8 mouse cellular contexts compared by ENCODE assay signal in genomic region chr19:6304787-6305516, GRCm38 (mm10). TPM values are rescaled to one million over a fixed set of nuclear protein-coding genes. Genes with fewer than 3 reads are reported as not detected.
A peak's percentile ranks its signal among the peaks of the same experiment; 100 is the strongest.
DNase-seq lines count a peak whose midpoint lies in the region; ATAC-seq and TF ChIP-seq lines count a peak whose summit lies in the region.

No protein-coding gene starts in this region.

- H3K9me3 ChIP-seq in E14TG2a.4 (ENCODE audit: low read length) = no peaks in the 10 kb centered on the region
- no peaks in the 10 kb centered on the region for H3K9me3 ChIP-seq in heart, embryonic 10.5 days
- no peaks in the 10 kb centered on the region for H3K9me3 ChIP-seq in liver, embryonic 13.5 days (replicated peaks)

- no peak overlapping the region; the same call in 1 of the 2 replicates for H3K4me3 ChIP-seq in E14TG2a.4 (replicated peaks; ENCODE audit: low read length)
- H3K4me3 ChIP-seq in bone marrow macrophage, adult 2 months (ENCODE audit: insufficient read depth, low read length) = no peak overlapping the region
- no peak overlapping the region for H3K4me3 ChIP-seq in embryonic fibroblast, embryonic 13.5 days (ENCODE audit: insufficient read depth, low read length)
- no peak overlapping the region for H3K4me3 ChIP-seq in heart, embryonic 10.5 days
- H3K4me3 ChIP-seq in liver, embryonic 13.5 days (replicated peaks) = no peak overlapping the region

- H3K27ac ChIP-seq in bone marrow macrophage, adult 2 months (ENCODE audit: insufficient read depth, low read depth, low read length) = no peak overlapping the region
- H3K27ac ChIP-seq in embryonic fibroblast, embryonic 13.5 days (ENCODE audit: insufficient read depth, low read length) = no peak overlapping the region
- H3K27ac ChIP-seq in heart, embryonic 10.5 days = peak overlapping the region; percentile 62
- H3K27ac ChIP-seq in liver, embryonic 13.5 days = peak overlapping the region; percentile 94

- peaks cover 89% of the 10 kb centered on the region for H3K4me1 ChIP-seq in E14TG2a.4 (replicated peaks; ENCODE audit: low read depth, low read length)
- H3K4me1 ChIP-seq in bone marrow macrophage, adult 2 months (ENCODE audit: control insufficient read depth, insufficient read depth, low read length) = peaks cover 43% of the 10 kb centered on the region
- H3K4me1 ChIP-seq in embryonic fibroblast, embryonic 13.5 days (ENCODE audit: control insufficient read depth, insufficient read depth, low read length) = peaks cover 7% of the 10 kb centered on the region; the same call in 1 of the 2 replicates
- peaks cover 61% of the 10 kb centered on the region for H3K4me1 ChIP-seq in heart, embryonic 10.5 days
- peaks cover 83% of the 10 kb centered on the region for H3K4me1 ChIP-seq in liver, embryonic 13.5 days (replicated peaks)

- TF ChIP-seq POLR2A in bone marrow macrophage, adult 2 months (IDR thresholded peaks at IDR 0.05; ENCODE audit: borderline replicate concordance, low read depth, low read length) = no peak
- TF ChIP-seq POLR2A in embryonic fibroblast, embryonic 13.5 days (IDR thresholded peaks at IDR 0.05; ENCODE audit: low read depth, low read length) = no peak

- peak; percentile 96 for DNase-seq in heart, embryonic 10.5 days (ENCODE audit: low spot score)
- DNase-seq in kidney, postnatal 25 days = peak; percentile 90 to 92
- peak; percentile 84 for DNase-seq in liver, embryonic 13.5 days
- DNase-seq in ovary, adult 18-20 months (ENCODE audit: low spot score) = peak; percentile 75
- DNase-seq in thymus, adult 18-20 months = peak; percentile 72 to 79

- H3K27me3 ChIP-seq in E14TG2a.4 (ENCODE audit: insufficient read depth, low read length) = no peaks in the 10 kb centered on the region
- H3K27me3 ChIP-seq in heart, embryonic 10.5 days (ENCODE audit: insufficient read depth, poor library complexity, severe bottlenecking) = peaks cover 9% of the 10 kb centered on the region; the same call in 1 of the 2 replicates
- no peaks in the 10 kb centered on the region for H3K27me3 ChIP-seq in liver, embryonic 13.5 days

- H3K36me3 ChIP-seq in E14TG2a.4 (ENCODE audit: insufficient read depth, low read length) = peaks cover 30% of the 10 kb centered on the region
- H3K36me3 ChIP-seq in heart, embryonic 10.5 days = peaks cover 16% of the 10 kb centered on the region
- peaks cover 5% of the 10 kb centered on the region; the same call in 1 of the 2 replicates for H3K36me3 ChIP-seq in liver, embryonic 13.5 days

- H3K9ac ChIP-seq in liver, embryonic 13.5 days = 0 out of 2 replicates have a peak overlapping the region, but pooled peaks have one; percentile 83

- peak; percentile 33; the same call in 1 of the 2 replicates for ATAC-seq in liver, embryonic 13.5 days (ENCODE audit: low read depth)

- peak; percentile 99 for TF ChIP-seq CTCF in E14TG2a.4 (conservative IDR thresholded peaks at IDR 0.05; ENCODE audit: low read length)
- peak; percentile 91 for TF ChIP-seq CTCF in bone marrow macrophage, adult 2 months (IDR thresholded peaks at IDR 0.05; ENCODE audit: low read depth, low read length)
- TF ChIP-seq CTCF in embryonic fibroblast, embryonic 13.5 days (IDR thresholded peaks at IDR 0.05; ENCODE audit: borderline replicate concordance, insufficient read depth, low read length) = peak; percentile 82

- peak overlapping the region; percentile 97; the same call in 1 of the 2 replicates for H3K4me2 ChIP-seq in liver, embryonic 13.5 days

- 21% methylated on average over 5 of the region's 5 CpGs for WGBS in heart, embryonic 10.5 days
- 21% methylated on average over 5 of the region's 5 CpGs for WGBS in liver, embryonic 13.5 days (ENCODE audit: insufficient replicate concordance)

RNA-seq across cellular contexts. Expression of gene Cdc42bpg, which starts 1.3 kb away (rescaled TPM):
- 6.9 and 7.0 TPM in 2 replicates for polyA plus RNA-seq in bone marrow macrophage, adult 2 months (2012; ENCODE audit: insufficient read depth, insufficient read length, missing spikeins)
- 17.0 and 18.6 TPM in 2 replicates for polyA plus RNA-seq in embryonic fibroblast, embryonic 13.5 days (2011; ENCODE audit: insufficient read length, low read depth, missing spikeins)
- polyA plus RNA-seq in heart, embryonic 10.5 days (2016; fragmentation: Nextera tagmentation; extraction: Ambion mirVana) = 0.33 and 0.38 TPM in 2 replicates
- polyA plus RNA-seq in liver, embryonic 13.5 days (2015; fragmentation: Nextera tagmentation; extraction: Ambion mirVana) = 0.14 and 0.16 TPM in 2 replicates

RNA-seq across cellular contexts. Expression of gene Ehd1, which starts 28.4 kb away (rescaled TPM):
- 91.9 and 96.3 TPM in 2 replicates for polyA plus RNA-seq in bone marrow macrophage, adult 2 months (2012; ENCODE audit: insufficient read depth, insufficient read length, missing spikeins)
- 72.9 and 96.4 TPM in 2 replicates for polyA plus RNA-seq in embryonic fibroblast, embryonic 13.5 days (2011; ENCODE audit: insufficient read length, low read depth, missing spikeins)
- polyA plus RNA-seq in heart, embryonic 10.5 days (2016; fragmentation: Nextera tagmentation; extraction: Ambion mirVana) = 89.6 and 101 TPM in 2 replicates
- polyA plus RNA-seq in liver, embryonic 13.5 days (2015; fragmentation: Nextera tagmentation; extraction: Ambion mirVana) = 68.8 and 72.6 TPM in 2 replicates

RNA-seq across cellular contexts. Expression of gene Men1, which starts 29.8 kb away (rescaled TPM):
- polyA plus RNA-seq in bone marrow macrophage, adult 2 months (2012; ENCODE audit: insufficient read depth, insufficient read length, missing spikeins) = 28.1 and 29.1 TPM in 2 replicates
- polyA plus RNA-seq in embryonic fibroblast, embryonic 13.5 days (2011; ENCODE audit: insufficient read length, low read depth, missing spikeins) = 36.1 and 37.5 TPM in 2 replicates
- 67.2 and 80.8 TPM in 2 replicates for polyA plus RNA-seq in heart, embryonic 10.5 days (2016; fragmentation: Nextera tagmentation; extraction: Ambion mirVana)
- polyA plus RNA-seq in liver, embryonic 13.5 days (2015; fragmentation: Nextera tagmentation; extraction: Ambion mirVana) = 26.3 and 29.9 TPM in 2 replicates

RNA-seq across cellular contexts. Expression of gene Map4k2, which starts 36.0 kb away (rescaled TPM):
- 57.4 and 58.5 TPM in 2 replicates for polyA plus RNA-seq in bone marrow macrophage, adult 2 months (2012; ENCODE audit: insufficient read depth, insufficient read length, missing spikeins)
- polyA plus RNA-seq in embryonic fibroblast, embryonic 13.5 days (2011; ENCODE audit: insufficient read length, low read depth, missing spikeins) = 18.0 and 24.3 TPM in 2 replicates
- polyA plus RNA-seq in heart, embryonic 10.5 days (2016; fragmentation: Nextera tagmentation; extraction: Ambion mirVana) = 12.5 and 15.0 TPM in 2 replicates
- 4.5 and 5.8 TPM in 2 replicates for polyA plus RNA-seq in liver, embryonic 13.5 days (2015; fragmentation: Nextera tagmentation; extraction: Ambion mirVana)

RNA-seq across cellular contexts. Expression of gene Sf1, which starts 58.5 kb away (rescaled TPM):
- 159 and 170 TPM in 2 replicates for polyA plus RNA-seq in bone marrow macrophage, adult 2 months (2012; ENCODE audit: insufficient read depth, insufficient read length, missing spikeins)
- 186 and 226 TPM in 2 replicates for polyA plus RNA-seq in embryonic fibroblast, embryonic 13.5 days (2011; ENCODE audit: insufficient read length, low read depth, missing spikeins)
- 129 and 146 TPM in 2 replicates for polyA plus RNA-seq in heart, embryonic 10.5 days (2016; fragmentation: Nextera tagmentation; extraction: Ambion mirVana)
- polyA plus RNA-seq in liver, embryonic 13.5 days (2015; fragmentation: Nextera tagmentation; extraction: Ambion mirVana) = 68.4 and 92.3 TPM in 2 replicates

Comparison
In these comparisons a context has a peak if more than half of its experiments do, and no peak if none do; other contexts are left out.
1. H3K27ac ChIP-seq: peak in heart, embryonic 10.5 days (single experiment) and liver, embryonic 13.5 days (single experiment); none in bone marrow macrophage, adult 2 months (single experiment) and embryonic fibroblast, embryonic 13.5 days (single experiment).
2. Peak in every context shown above with its lines, with median percentiles within 50 percentile points of each other: CTCF ChIP-seq and DNase-seq.